Mouse (Mus musculus) midbrain, embryonic 10.5 days (tissue): ENCODE results near the gene Cfap69. TPM values are rescaled to one million over a fixed set of nuclear protein-coding genes. Genes with fewer than 3 reads are reported as not detected.

Experiments used
- DNase-seq: peaks from one replicate; pipeline ENCODE4 v3.0.0-alpha.2; 2017; ENCODE audit warnings: low spot score
- H3K27ac ChIP-seq: fragments of 300-500 bp; sonication (generic); replicated peaks from 2 replicates; pipeline ENCODE4 v1.5.1; 2016; ENCODE audit warnings: mild to moderate bottlenecking
- H3K27me3 ChIP-seq: fragments of 300-500 bp; sonication (generic); 2 replicates; pipeline ENCODE4 v1.6.1; 2016; ENCODE audit warnings: low read depth, mild to moderate bottlenecking; ENCODE audit not compliant: poor library complexity, severe bottlenecking
- H3K36me3 ChIP-seq: fragments of 300-500 bp; sonication (generic); 2 replicates; pipeline ENCODE4 v1.6.1; 2016; ENCODE audit warnings: mild to moderate bottlenecking, moderate library complexity
- H3K4me1 ChIP-seq: fragments of 300-500 bp; sonication (generic); 2 replicates; pipeline ENCODE4 v1.6.1; 2016
- H3K4me3 ChIP-seq: fragments of 300-500 bp; sonication (generic); 2 replicates; pipeline ENCODE4 v1.5.1; 2016; ENCODE audit warnings: mild to moderate bottlenecking, moderate library complexity
- H3K9me3 ChIP-seq: fragments of 300-500 bp; sonication (generic); replicated peaks from 2 replicates; pipeline ENCODE4 v1.6.1; 2016; ENCODE audit warnings: mild to moderate bottlenecking
- WGBS: fragments of 180-500 bp; shearing (Covaris S2); methylation state at CpG from one replicate; pipeline ENCODE4 v1.1.7; 2016; 5-methylcytosine and 5-hydroxymethylcytosine counted together
- polyA plus RNA-seq: library from polyadenylated mRNA; unstranded; fragments of >200 nt; fragmentation: Nextera tagmentation; extraction: Ambion mirVana; gene quantifications from 2 replicates; pipeline ENCODE4 v1.2.1, GENCODE M21; 2016

Gene Cfap69
- polyA plus RNA-seq, 1 experiment from 2014 or later: 4.1 TPM

- WGBS: 92% methylated on average over 1 of the region's 1 CpGs
- H3K4me1 ChIP-seq: peaks cover 2% of the 10 kb centered on the region; the same call in 1 of the 2 replicates
These were observed 127.9 kb downstream of the Cfap69 start for GRCm38 (mm10) chr5:5536131-5536530.

GRCm38 (mm10) chr5:5533656-5534420, 130.2 kb downstream of the Cfap69 start:
- H3K27ac ChIP-seq: no peak overlapping the region
- H3K4me1 ChIP-seq: no peaks in the 10 kb centered on the region
- DNase-seq: no peak
- H3K4me3 ChIP-seq: no peak overlapping the region
- 91% methylated on average over 3 of the region's 3 CpGs for WGBS
- no peaks in the 10 kb centered on the region for H3K27me3 ChIP-seq
- H3K36me3 ChIP-seq: peaks cover 27% of the 10 kb centered on the region
- H3K9me3 ChIP-seq: 0 out of 2 replicates have a peak, but pooled peaks cover 3% of the 10 kb centered on the region

More at GRCm38 (mm10) chr5:5536131-5536530, 127.9 kb downstream of the Cfap69 start:
- no peak overlapping the region for H3K27ac ChIP-seq
- H3K9me3 ChIP-seq: 0 out of 2 replicates have a peak, but pooled peaks cover 3% of the 10 kb centered on the region
- no peaks in the 10 kb centered on the region for H3K27me3 ChIP-seq
- no peak overlapping the region for H3K4me3 ChIP-seq
- peaks cover 50% of the 10 kb centered on the region for H3K36me3 ChIP-seq
- no peak for DNase-seq

Other genes with a start within 250 kb of the Cfap69 start
- 10.3 and 15.8 TPM in 2 replicates for gene Cdk14, start 243.9 kb downstream of the Cfap69 start, polyA plus RNA-seq
- not detected in 2 replicates for gene 1700015F17Rik, start 185.1 kb downstream of the Cfap69 start, polyA plus RNA-seq
- 34.7 and 35.4 TPM in 2 replicates for gene Cldn12, start 149.3 kb downstream of the Cfap69 start, polyA plus RNA-seq
- gene Gtpbp10, start 104.7 kb downstream of the Cfap69 start, polyA plus RNA-seq: 34.2 and 34.7 TPM in 2 replicates
- 2.9 and 3.8 TPM in 2 replicates for gene Gm8773, start 90.4 kb downstream of the Cfap69 start, polyA plus RNA-seq
- 6.9 and 8.3 TPM in 2 replicates for gene Steap2, start 30.3 kb upstream of the Cfap69 start, polyA plus RNA-seq
- 5.0 and 7.8 TPM in 2 replicates for gene Steap1, start 85.1 kb upstream of the Cfap69 start, polyA plus RNA-seq